Mouse (Mus musculus) stomach, postnatal 0 days (tissue): Measurements from ENCODE around the gene Slc6a20a. TPM values are rescaled to one million over a fixed set of nuclear protein-coding genes. Genes with fewer than 3 reads are reported as not detected.

Experiments used
- ATAC-seq: fragments of 200-750 bp; cut with Nextera tagmentation; 2 replicates; pipeline ENCODE4 v1.8.0; 2017; ENCODE audit not compliant: low FRiP score, low TSS enrichment
- DNase-seq: peaks from one replicate; pipeline ENCODE4 v3.0.0-alpha.2; 2016; ENCODE audit warnings: low spot score
- H3K27ac ChIP-seq: fragments of 300-500 bp; sonication (generic); replicated peaks from 2 replicates; pipeline ENCODE4 v1.5.1; 2014; ENCODE audit warnings: mild to moderate bottlenecking, control low read depth
- H3K27me3 ChIP-seq: fragments of 300-500 bp; sonication (generic); 2 replicates; pipeline ENCODE4 v1.6.1; 2014; ENCODE audit warnings: low read length; ENCODE audit not compliant: control insufficient read depth, insufficient read depth
- H3K36me3 ChIP-seq: fragments of 300-500 bp; sonication (generic); 2 replicates; pipeline ENCODE4 v1.6.1; 2014; ENCODE audit warnings: low read length, mixed read lengths; ENCODE audit not compliant: control insufficient read depth, insufficient read depth
- H3K4me1 ChIP-seq: fragments of 300-500 bp; sonication (generic); replicated peaks from 2 replicates; pipeline ENCODE4 v1.6.1; 2014; ENCODE audit warnings: antibody characterized with exemption; ENCODE audit not compliant: control insufficient read depth, insufficient read depth
- H3K4me2 ChIP-seq: fragments of 300-500 bp; sonication (generic); replicated peaks from 2 replicates; pipeline ENCODE4 v1.6.1; 2014; ENCODE audit warnings: low read depth, mild to moderate bottlenecking, control low read depth, moderate library complexity
- H3K4me3 ChIP-seq: fragments of 300-500 bp; sonication (generic); 2 replicates; pipeline ENCODE4 v1.5.1; 2014; ENCODE audit warnings: low read depth, low read length, control low read depth
- H3K9ac ChIP-seq: fragments of 300-500 bp; sonication (generic); 2 replicates; pipeline ENCODE4 v1.6.1; 2014; ENCODE audit warnings: mild to moderate bottlenecking, low read length, control low read depth, mixed read lengths
- H3K9me3 ChIP-seq: fragments of 300-500 bp; sonication (generic); 2 replicates; pipeline ENCODE4 v1.6.1; 2016; ENCODE audit warnings: low read length; ENCODE audit not compliant: control insufficient read depth
- CTCF ChIP-seq: IDR thresholded peaks from 2 replicates; pipeline ENCODE4 v1.5.1; 2016; ENCODE audit warnings: antibody characterized with exemption, low read depth, mild to moderate bottlenecking, moderate library complexity
- EP300 ChIP-seq: optimal IDR thresholded peaks from 2 replicates; pipeline ENCODE3; 2016; ENCODE audit warnings: antibody characterized with exemption
- WGBS: fragments of 180-500 bp; shearing (Covaris S2); extraction: QIAGEN DNeasy Blood & Tissue Kit; methylation state at CpG from one replicate; pipeline ENCODE4 v1.1.7; 2014; 5-methylcytosine and 5-hydroxymethylcytosine counted together
- polyA plus RNA-seq: library from polyadenylated mRNA; unstranded; fragments of >200 nt; fragmentation: Nextera tagmentation; extraction: Ambion mirVana; gene quantifications from 2 replicates; pipeline ENCODE4 v1.2.1, GENCODE M21; 2015

The Slc6a20a gene
- polyA plus RNA-seq, 1 experiment from 2014 or later: 1.9 TPM

GRCm38 (mm10) chr9:123709226-123709625, 30.5 kb upstream of the Slc6a20a start:
- ATAC-seq: no peak
- Histone ChIP-seq H3K9me3 (no peaks in the 10 kb centered on the region), H3K4me1 (no peaks in the 10 kb centered on the region), H3K9ac (no peak overlapping the region), H3K27ac (no peak overlapping the region), H3K36me3 (peaks cover 7% of the 10 kb centered on the region; the same call in 1 of the 2 replicates), H3K27me3 (no peaks in the 10 kb centered on the region), H3K4me3 (no peak overlapping the region), H3K4me2 (no peak overlapping the region)
- DNase-seq: no peak
- WGBS: 36% methylated on average over 2 of the region's 2 CpGs
- TF ChIP-seq CTCF (peak; percentile 59), EP300 (no peak)

GRCm38 (mm10) chr9:123701822-123702221, 23.1 kb upstream of the Slc6a20a start:
- H3K4me3 ChIP-seq: no peak overlapping the region
- no peak for TF ChIP-seq EP300
- no peak for TF ChIP-seq CTCF
- H3K36me3 ChIP-seq: peaks cover 7% of the 10 kb centered on the region
- H3K9me3 ChIP-seq: no peaks in the 10 kb centered on the region
- no peaks in the 10 kb centered on the region for H3K4me1 ChIP-seq
- ATAC-seq (no peak), DNase-seq (no peak)
- WGBS: 82% methylated on average over 5 of the region's 5 CpGs
- H3K27ac ChIP-seq: no peak overlapping the region
- H3K9ac ChIP-seq: no peak overlapping the region
- no peaks in the 10 kb centered on the region for H3K27me3 ChIP-seq
- no peak overlapping the region for H3K4me2 ChIP-seq

GRCm38 (mm10) chr9:123695634-123696302, 17.1 kb upstream of the Slc6a20a start:
- Histone ChIP-seq H3K27me3 (no peaks in the 10 kb centered on the region), H3K4me2 (no peak overlapping the region), H3K4me3 (no peak overlapping the region), H3K9ac (no peak overlapping the region), H3K36me3 (peaks cover 10% of the 10 kb centered on the region; the same call in 1 of the 2 replicates), H3K9me3 (no peaks in the 10 kb centered on the region), H3K27ac (no peak overlapping the region), H3K4me1 (no peaks in the 10 kb centered on the region)
- WGBS: 82% methylated on average over 3 of the region's 3 CpGs
- DNase-seq (no peak), ATAC-seq (no peak)
- TF ChIP-seq EP300 (no peak), CTCF (no peak)

- WGBS: 55% methylated on average over 1 of the region's 1 CpGs
- no peaks in the 10 kb centered on the region for H3K4me1 ChIP-seq
- DNase-seq (no peak), ATAC-seq (no peak)
- TF ChIP-seq EP300: no peak
- no peaks in the 10 kb centered on the region for H3K9me3 ChIP-seq
- H3K27ac ChIP-seq: no peak overlapping the region
- no peak overlapping the region for H3K4me3 ChIP-seq
- peaks cover 8% of the 10 kb centered on the region; the same call in 1 of the 2 replicates for H3K36me3 ChIP-seq
- no peaks in the 10 kb centered on the region for H3K27me3 ChIP-seq
- no peak overlapping the region for H3K9ac ChIP-seq
- no peak overlapping the region for H3K4me2 ChIP-seq
Measured at GRCm38 (mm10) chr9:123688227-123688626, 9.5 kb upstream of the Slc6a20a start.

- Histone ChIP-seq H3K9ac (no peak overlapping the region), H3K36me3 (no peaks in the 10 kb centered on the region), H3K4me2 (no peak overlapping the region), H3K27ac (no peak overlapping the region), H3K4me1 (no peaks in the 10 kb centered on the region), H3K4me3 (no peak overlapping the region), H3K9me3 (no peaks in the 10 kb centered on the region), H3K27me3 (no peaks in the 10 kb centered on the region)
- ATAC-seq: no peak
- TF ChIP-seq EP300: no peak
- TF ChIP-seq CTCF: no peak
- WGBS: 73% methylated on average over 5 of the region's 5 CpGs
- no peak for DNase-seq
Measured at GRCm38 (mm10) chr9:123686206-123686605, 7.5 kb upstream of the Slc6a20a start.

- no peaks in the 10 kb centered on the region for H3K4me1 ChIP-seq
- no peaks in the 10 kb centered on the region for H3K9me3 ChIP-seq
- no peaks in the 10 kb centered on the region for H3K27me3 ChIP-seq
- H3K27ac ChIP-seq: no peak overlapping the region
- no peak overlapping the region for H3K4me3 ChIP-seq
- WGBS: 41% methylated on average over 3 of the region's 3 CpGs
- H3K4me2 ChIP-seq: no peak overlapping the region
- no peak for TF ChIP-seq CTCF
- TF ChIP-seq EP300: no peak
- H3K36me3 ChIP-seq: no peaks in the 10 kb centered on the region
- no peak overlapping the region for H3K9ac ChIP-seq
- ATAC-seq (no peak), DNase-seq (no peak)
Measured at GRCm38 (mm10) chr9:123683704-123684103, 5.0 kb upstream of the Slc6a20a start.
